Mouse (Mus musculus): Measurements from ENCODE around the gene Kcnk4.

GRCm38 (mm10) chr19:6932018-6932417 lies 2.3 kb downstream of the Kcnk4 start:
- no peak for TF ChIP-seq POLR2A (IDR thresholded peaks at IDR 0.05; ENCODE audit: control insufficient read depth, extremely low read depth, insufficient read depth, low read length, poor library complexity)
- TF ChIP-seq CTCF (IDR thresholded peaks at IDR 0.05; ENCODE audit: borderline replicate concordance, control insufficient read depth, extremely low read depth, insufficient read depth, low read length, poor library complexity): no peak

Data from thymus, adult 2 months (tissue).